Mouse (Mus musculus) heart, adult 2 months (tissue): ENCODE data around the gene Arf3. TPM values are rescaled to one million over a fixed set of nuclear protein-coding genes. Genes with fewer than 3 reads are reported as not detected.

ENCODE experiments used
- DNase-seq, 2 experiments: peaks; one replicate each; pipeline ENCODE4 v3.0.0; 2021
- H3K27ac ChIP-seq: fragments of 200-600 bp; 2 replicates; pipeline ENCODE4 v1.8.1; 2022
- H3K27me3 ChIP-seq: fragments of 200-500 bp; 2 replicates; pipeline ENCODE4 v1.6.1; 2012; ENCODE audit warnings: mild to moderate bottlenecking, low read length, inconsistent platforms, mixed read lengths; ENCODE audit not compliant: control insufficient read depth, insufficient read depth
- H3K36me3 ChIP-seq: fragments of 200-500 bp; 2 replicates; pipeline ENCODE4 v1.6.1; 2012; ENCODE audit warnings: low read length, inconsistent platforms; ENCODE audit not compliant: control insufficient read depth, insufficient read depth
- H3K4me1 ChIP-seq: fragments of 200-500 bp; 2 replicates; pipeline ENCODE4 v1.6.1; 2011; ENCODE audit warnings: low read length; ENCODE audit not compliant: control insufficient read depth, insufficient read depth
- H3K4me3 ChIP-seq: fragments of 200-600 bp; 2 replicates; pipeline ENCODE4 v1.8.1; 2022
- H3K79me2 ChIP-seq: fragments of 200-500 bp; replicated peaks from 2 replicates; pipeline ENCODE4 v1.6.1; 2012; ENCODE audit warnings: mild to moderate bottlenecking, inconsistent platforms, low read length, moderate library complexity, mixed read lengths; ENCODE audit not compliant: control insufficient read depth, insufficient read depth
- H3K9ac ChIP-seq: fragments of 200-500 bp; 2 replicates; pipeline ENCODE4 v1.6.1; 2012; ENCODE audit warnings: low read depth, mild to moderate bottlenecking, control low read depth, inconsistent platforms, low read length, mixed read lengths
- CTCF ChIP-seq: fragments of 200-600 bp; IDR thresholded peaks from 2 replicates; pipeline ENCODE4 v1.8.1; 2022; ENCODE audit warnings: antibody characterized with exemption, mild to moderate bottlenecking, moderate library complexity
- EP300 ChIP-seq: fragments of 200-500 bp; IDR thresholded peaks from 2 replicates; pipeline ENCODE4 v1.6.1; 2011; ENCODE audit warnings: low read depth, low read length, control low read depth; ENCODE audit not compliant: insufficient read depth
- POLR2A ChIP-seq: fragments of 200-500 bp; IDR thresholded peaks from 2 replicates; pipeline ENCODE4 v1.6.1; 2011; ENCODE audit warnings: mild to moderate bottlenecking, low read depth, low read length, control low read depth; ENCODE audit not compliant: insufficient read depth
- WGBS: fragments of 180-500 bp; shearing (Covaris S2); methylation state at CpG from one replicate; pipeline ENCODE4 v1.1.7; 2018; 5-methylcytosine and 5-hydroxymethylcytosine counted together
- intact Hi-C: fragments of 180-260 bp; cut with DNase I; formaldehyde crosslinking; loops from one replicate; pipeline ENCODE4 v1.15.1; 2025
- polyA plus RNA-seq: library from polyadenylated mRNA; depleted of rRNA; stranded (reverse); fragments of >200 nt; gene quantifications from 2 replicates; pipeline ENCODE4 v1.2.3, GENCODE M21; 2012
- total RNA-seq, 2 experiments: library from RNA; stranded (reverse); gene quantifications; 2 replicates each; pipeline ENCODE4 v1.2.3; 2021

The Arf3 gene
- total and polyA plus RNA-seq, 3 experiments, result 18.9 to 30.6 (median 20.0) TPM

GRCm38 (mm10) chr15:98707766-98708372 is 55.1 kb downstream of the Arf3 start, which contains the start of gene Ccdc65:
Ccdc65 (plus strand) TSS chr15:98708207.
- Histone ChIP-seq H3K4me3 (peak within 1 kb of the TSS; percentile 6; the same call in 1 of the 2 replicates), H3K9ac (no peak within 1 kb of the TSS)
- WGBS, result 20% methylated on average over 16 of the region's 16 CpGs

GRCm38 (mm10) chr15:98704312-98704711 is 58.7 kb downstream of the Arf3 start:
- H3K9ac ChIP-seq, result no peak overlapping the region
- H3K4me1 ChIP-seq, result no peaks in the 10 kb centered on the region
- no peak for DNase-seq
- TF ChIP-seq POLR2A (no peak), EP300 (no peak), CTCF (no peak)
- no peaks in the 10 kb centered on the region for H3K27me3 ChIP-seq
- H3K27ac ChIP-seq, result no peak overlapping the region
- intact Hi-C loops, result loop anchor here (5.0 kb wide), 1 partner anchor 98 kb away; no protein-coding TSS in a partner anchor
- H3K79me2 ChIP-seq, result no peaks in the 10 kb centered on the region
- no peaks in the 10 kb centered on the region for H3K36me3 ChIP-seq
- 58% methylated on average over 9 of the region's 9 CpGs for WGBS
- H3K4me3 ChIP-seq, result no peak overlapping the region

More at GRCm38 (mm10) chr15:98707766-98708372, 55.1 kb downstream of the Arf3 start, which contains the start of gene Ccdc65:
- Histone ChIP-seq H3K4me1 (no peaks in the 10 kb centered on the region), H3K79me2 (no peaks in the 10 kb centered on the region), H3K27me3 (no peaks in the 10 kb centered on the region), H3K36me3 (no peaks in the 10 kb centered on the region), H3K27ac (no peak within 1 kb of the TSS)
- intact Hi-C loops, result no loop called here
- TF ChIP-seq EP300 (no peak), POLR2A (no peak), CTCF (peak; percentile 79)
- peak; percentile 80 for DNase-seq

- no peaks in the 10 kb centered on the region for H3K27me3 ChIP-seq
- intact Hi-C loops, result loop anchor here (1.0 to 5.0 kb wide), 3 partner anchors 35 to 119 kb away; no protein-coding TSS in a partner anchor
- H3K4me3 ChIP-seq, result no peak overlapping the region
- no peak overlapping the region for H3K27ac ChIP-seq
- H3K4me1 ChIP-seq, result peaks cover 6% of the 10 kb centered on the region
- no peaks in the 10 kb centered on the region for H3K36me3 ChIP-seq
- 5% methylated on average over 40 of the region's 40 CpGs for WGBS
- H3K9ac ChIP-seq, result no peak overlapping the region
- no peaks in the 10 kb centered on the region for H3K79me2 ChIP-seq
- DNase-seq, result peak; percentile 85 to 93
- peak; percentile 96 for TF ChIP-seq CTCF
- no peak for TF ChIP-seq POLR2A
- TF ChIP-seq EP300, result peak; percentile 59; the same call in 1 of the 2 replicates
These were observed 63.6 kb downstream of the Arf3 start for GRCm38 (mm10) chr15:98699190-98700105.

GRCm38 (mm10) chr15:98696216-98696615 is 66.8 kb downstream of the Arf3 start:
- Histone ChIP-seq H3K79me2 (no peaks in the 10 kb centered on the region), H3K9ac (no peak overlapping the region), H3K27ac (no peak overlapping the region; the same call in 1 of the 2 replicates), H3K4me3 (no peak overlapping the region), H3K4me1 (peaks cover 11% of the 10 kb centered on the region), H3K36me3 (no peaks in the 10 kb centered on the region), H3K27me3 (no peaks in the 10 kb centered on the region)
- intact Hi-C loops, result no loop called here
- DNase-seq, result no peak
- no peak for TF ChIP-seq EP300
- TF ChIP-seq CTCF, result no peak
- no peak for TF ChIP-seq POLR2A
- WGBS, result 45% methylated on average over 8 of the region's 8 CpGs

DNA sequence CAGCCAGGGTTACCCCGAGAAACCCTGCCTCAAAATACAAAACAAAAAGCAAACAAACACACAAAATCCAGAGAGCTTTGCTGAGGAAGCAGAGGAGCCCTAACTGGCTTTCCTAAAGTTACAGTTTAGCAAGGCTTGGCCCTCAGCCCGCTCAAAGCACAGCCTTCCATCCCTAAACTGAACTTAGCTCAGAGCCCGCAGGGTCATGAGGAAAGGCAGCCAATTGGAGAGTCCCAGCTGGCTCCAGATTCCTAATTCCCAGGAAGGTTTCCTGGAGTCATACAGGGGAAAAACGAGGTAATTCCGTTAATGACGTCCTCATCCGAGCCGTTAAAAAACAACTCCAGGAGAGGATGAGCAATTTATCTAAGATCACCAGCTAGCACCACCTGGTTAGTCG is 67.3 kb downstream of the Arf3 start:
- Histone ChIP-seq H3K27me3 (no peaks in the 10 kb centered on the region), H3K9ac (no peak overlapping the region), H3K4me3 (no peak overlapping the region), H3K79me2 (no peaks in the 10 kb centered on the region), H3K27ac (no peak overlapping the region; the same call in 1 of the 2 replicates), H3K4me1 (peaks cover 11% of the 10 kb centered on the region), H3K36me3 (no peaks in the 10 kb centered on the region)
- intact Hi-C loops, result no loop called here
- TF ChIP-seq POLR2A (no peak), EP300 (no peak), CTCF (no peak)
- WGBS, result 34% methylated on average over 9 of the region's 9 CpGs
- peak; percentile 44 to 45 for DNase-seq
